Mouse (Mus musculus): ENCODE results near the gene Vps33a. TPM values are rescaled to one million over a fixed set of nuclear protein-coding genes. Genes with fewer than 3 reads are reported as not detected.
"Not testable (repeated sequence)": the region's sequence is repeated elsewhere in the genome, so short reads cannot be mapped to it uniquely, and the experiment has no call there.

Gene Vps33a
- polyA plus RNA-seq, 1 experiment from 2014 or later, result 17.3 TPM

- Histone ChIP-seq H3K27me3 (no peaks in the 10 kb centered on the region), H3K4me3 (peak overlapping the region; percentile 77), H3K27ac (no peak overlapping the region), H3K4me2 (peak overlapping the region; percentile 95), H3K4me1 (replicated peaks) (peaks cover 15% of the 10 kb centered on the region), H3K36me3 (peaks cover 18% of the 10 kb centered on the region), H3K9ac (no peak overlapping the region), H3K9me3 (replicated peaks) (no peaks in the 10 kb centered on the region)
- peak; percentile 93 for ATAC-seq (replicated peaks; ENCODE audit: insufficient number of reproducible peaks, insufficient read depth, low FRiP score, low read depth)
- WGBS, result 0% methylated on average over 25 of the region's 27 CpGs
Measured at GRCm38 (mm10) chr5:123524393-123524750, 48.5 kb downstream of the Vps33a start.

GRCm38 (mm10) chr5:123523692-123524392 is 49.0 kb downstream of the Vps33a start, which contains the start of gene Diablo:
TSS of gene Diablo (minus strand) at chr5:123524176.
- H3K4me1 ChIP-seq (replicated peaks), result peaks cover 15% of the 10 kb centered on the region
- peak; percentile 98 for ATAC-seq (replicated peaks; ENCODE audit: insufficient number of reproducible peaks, insufficient read depth, low FRiP score, low read depth)
- no peaks in the 10 kb centered on the region for H3K27me3 ChIP-seq
- WGBS, result under 1% methylated on average over 77 of the region's 82 CpGs
- H3K9ac ChIP-seq, result peak within 1 kb of the TSS; percentile 81
- H3K36me3 ChIP-seq, result peaks cover 17% of the 10 kb centered on the region
- no peaks in the 10 kb centered on the region for H3K9me3 ChIP-seq (replicated peaks)
- peak within 1 kb of the TSS; percentile 77 for H3K4me3 ChIP-seq
- H3K4me2 ChIP-seq, result peak within 1 kb of the TSS; percentile 95
- H3K27ac ChIP-seq, result peak within 1 kb of the TSS; percentile 61

- H3K27me3 ChIP-seq, result no peaks in the 10 kb centered on the region
- peaks cover 22% of the 10 kb centered on the region for H3K36me3 ChIP-seq
- ATAC-seq (replicated peaks; ENCODE audit: insufficient number of reproducible peaks, insufficient read depth, low FRiP score, low read depth), result no peak
- H3K4me3 ChIP-seq, result no peak overlapping the region
- no peaks in the 10 kb centered on the region for H3K9me3 ChIP-seq (replicated peaks)
- no peak overlapping the region for H3K4me2 ChIP-seq
- H3K27ac ChIP-seq, result no peak overlapping the region
- peaks cover 15% of the 10 kb centered on the region for H3K4me1 ChIP-seq (replicated peaks)
- WGBS, result 70% methylated on average over 1 of the region's 1 CpGs
- no peak overlapping the region for H3K9ac ChIP-seq
Measured at GRCm38 (mm10) chr5:123522166-123522565, 50.7 kb downstream of the Vps33a start.

GRCm38 (mm10) chr5:123521621-123522020 is 51.2 kb downstream of the Vps33a start:
- no peak overlapping the region for H3K4me3 ChIP-seq
- 82% methylated on average over 1 of the region's 1 CpGs for WGBS
- H3K4me1 ChIP-seq (replicated peaks), result peaks cover 15% of the 10 kb centered on the region
- peaks cover 26% of the 10 kb centered on the region for H3K36me3 ChIP-seq
- H3K27ac ChIP-seq, result no peak overlapping the region
- no peak for ATAC-seq (replicated peaks; ENCODE audit: insufficient number of reproducible peaks, insufficient read depth, low FRiP score, low read depth)
- no peaks in the 10 kb centered on the region for H3K9me3 ChIP-seq (replicated peaks)
- no peaks in the 10 kb centered on the region for H3K27me3 ChIP-seq
- no peak overlapping the region for H3K9ac ChIP-seq
- H3K4me2 ChIP-seq, result no peak overlapping the region

GRCm38 (mm10) chr5:123520666-123521065 is 52.2 kb downstream of the Vps33a start:
- no peak overlapping the region for H3K4me2 ChIP-seq
- peaks cover 15% of the 10 kb centered on the region for H3K4me1 ChIP-seq (replicated peaks)
- no peak overlapping the region for H3K4me3 ChIP-seq
- ATAC-seq (replicated peaks; ENCODE audit: insufficient number of reproducible peaks, insufficient read depth, low FRiP score, low read depth), result no peak
- H3K27me3 ChIP-seq, result no peaks in the 10 kb centered on the region
- 86% methylated on average over 9 of the region's 9 CpGs for WGBS
- H3K36me3 ChIP-seq, result peaks cover 35% of the 10 kb centered on the region
- no peak overlapping the region for H3K27ac ChIP-seq
- H3K9me3 ChIP-seq (replicated peaks), result no peaks in the 10 kb centered on the region
- no peak overlapping the region for H3K9ac ChIP-seq

GRCm38 (mm10) chr5:123514871-123515270 is 58.0 kb downstream of the Vps33a start:
- Histone ChIP-seq H3K4me3 (no peak overlapping the region), H3K27me3 (peaks cover 4% of the 10 kb centered on the region; the same call in 1 of the 2 replicates), H3K27ac (no peak overlapping the region), H3K9ac (no peak overlapping the region), H3K9me3 (replicated peaks) (no peaks in the 10 kb centered on the region), H3K36me3 (peaks cover 39% of the 10 kb centered on the region), H3K4me1 (replicated peaks) (no peaks in the 10 kb centered on the region), H3K4me2 (no peak overlapping the region)
- 89% methylated on average over 5 of the region's 5 CpGs for WGBS
- no peak for ATAC-seq (replicated peaks; ENCODE audit: insufficient number of reproducible peaks, insufficient read depth, low FRiP score, low read depth)

GRCm38 (mm10) chr5:123512102-123512501 is 60.7 kb downstream of the Vps33a start:
- ATAC-seq (replicated peaks; ENCODE audit: insufficient number of reproducible peaks, insufficient read depth, low FRiP score, low read depth), result no peak
- H3K4me3 ChIP-seq, result no peak overlapping the region
- WGBS, result 71% methylated on average over 3 of the region's 3 CpGs
- H3K27me3 ChIP-seq, result peaks cover 31% of the 10 kb centered on the region
- H3K36me3 ChIP-seq, result peaks cover 18% of the 10 kb centered on the region
- peaks cover 15% of the 10 kb centered on the region for H3K4me1 ChIP-seq (replicated peaks)
- H3K4me2 ChIP-seq, result no peak overlapping the region
- H3K9ac ChIP-seq, result no peak overlapping the region
- no peaks in the 10 kb centered on the region for H3K9me3 ChIP-seq (replicated peaks)
- no peak overlapping the region for H3K27ac ChIP-seq

GRCm38 (mm10) chr5:123511426-123511825 is 61.4 kb downstream of the Vps33a start:
- Histone ChIP-seq H3K36me3 (peaks cover 11% of the 10 kb centered on the region), H3K4me1 (replicated peaks) (peaks cover 15% of the 10 kb centered on the region), H3K27me3 (peaks cover 36% of the 10 kb centered on the region)
- not testable (repeated sequence) for H3K9me3 ChIP-seq (replicated peaks); H3K4me3 ChIP-seq; ATAC-seq (replicated peaks; ENCODE audit: insufficient number of reproducible peaks, insufficient read depth, low FRiP score, low read depth); H3K4me2 ChIP-seq; H3K27ac ChIP-seq; H3K9ac ChIP-seq
- 78% methylated on average over 3 of the region's 3 CpGs for WGBS

- Histone ChIP-seq H3K36me3 (peaks cover 4% of the 10 kb centered on the region; the same call in 1 of the 2 replicates), H3K27me3 (peaks cover 41% of the 10 kb centered on the region), H3K27ac (no peak within 1 kb of the TSS), H3K9me3 (replicated peaks) (no peaks in the 10 kb centered on the region), H3K4me2 (no peak within 1 kb of the TSS), H3K9ac (no peak within 1 kb of the TSS), H3K4me3 (no peak within 1 kb of the TSS), H3K4me1 (replicated peaks) (peaks cover 15% of the 10 kb centered on the region)
- WGBS, result 86% methylated on average over 5 of the region's 5 CpGs
- ATAC-seq (replicated peaks; ENCODE audit: insufficient number of reproducible peaks, insufficient read depth, low FRiP score, low read depth), result no peak
Measured at GRCm38 (mm10) chr5:123510160-123510559, 62.7 kb downstream of the Vps33a start, which contains the start of gene B3gnt4. TSS of gene B3gnt4 (plus strand) at chr5:123510460.

- Histone ChIP-seq H3K27ac (no peak overlapping the region), H3K4me2 (peak overlapping the region; percentile 82), H3K9ac (peak overlapping the region; percentile 43), H3K9me3 (replicated peaks) (no peaks in the 10 kb centered on the region), H3K27me3 (peaks cover 47% of the 10 kb centered on the region), H3K4me3 (peak overlapping the region; percentile 62), H3K36me3 (peaks cover 4% of the 10 kb centered on the region; the same call in 1 of the 2 replicates), H3K4me1 (replicated peaks) (peaks cover 15% of the 10 kb centered on the region)
- no peak for ATAC-seq (replicated peaks; ENCODE audit: insufficient number of reproducible peaks, insufficient read depth, low FRiP score, low read depth)
- WGBS, result 8% methylated on average over 12 of the region's 12 CpGs
Measured at GRCm38 (mm10) chr5:123508921-123509320, 63.9 kb downstream of the Vps33a start.

GRCm38 (mm10) chr5:123507936-123508723 is 64.7 kb downstream of the Vps33a start:
- Histone ChIP-seq H3K4me3 (peak overlapping the region; percentile 62), H3K4me1 (replicated peaks) (peaks cover 15% of the 10 kb centered on the region), H3K36me3 (peaks cover 4% of the 10 kb centered on the region; the same call in 1 of the 2 replicates), H3K4me2 (peak overlapping the region; percentile 82), H3K27me3 (peaks cover 47% of the 10 kb centered on the region), H3K9ac (peak overlapping the region; percentile 43), H3K27ac (no peak overlapping the region), H3K9me3 (replicated peaks) (no peaks in the 10 kb centered on the region)
- peak; percentile 84 for ATAC-seq (replicated peaks; ENCODE audit: insufficient number of reproducible peaks, insufficient read depth, low FRiP score, low read depth)
- WGBS, result 1% methylated on average over 59 of the region's 59 CpGs

Measured in heart, embryonic 15.5 days (tissue).